Mouse (Mus musculus) megakaryocyte-erythroid progenitor cell, adult 5-6 weeks (primary cell): ENCODE measurements around the gene Primpol. TPM values are rescaled to one million over a fixed set of nuclear protein-coding genes. Genes with fewer than 3 reads are reported as not detected.

ENCODE experiments used
- ATAC-seq: replicated peaks from 2 replicates; pipeline ENCODE4 v1.8.0; 2016; ENCODE audit warnings: mild to moderate bottlenecking, inconsistent platforms; ENCODE audit not compliant: severe bottlenecking, poor library complexity, low FRiP score, low TSS enrichment
- total RNA-seq, 2 experiments: library from RNA; stranded (forward) in 1 of 2; stranded (reverse) in 1 of 2; fragments of 200-1000, 215-1000 nt in 1 of 2; fragments of >200 nt in 1 of 2; fragmentation: Nextera tagmentation in 1 of 2; gene quantifications; 2 replicates each; pipeline ENCODE4 v1.2.3; 2014 to 2017

Primpol gene
- total RNA-seq, 2 experiments from 2014 or later, result 10.9 to 22.4 TPM

- 0 out of 2 replicates have a peak, but pooled peaks have one; percentile 22 for ATAC-seq
Measured at GRCm38 (mm10) chr8:46568942-46569341, 48.1 kb downstream of the Primpol start.

GRCm38 (mm10) chr8:46567946-46568345 lies 49.1 kb downstream of the Primpol start:
- ATAC-seq, result no peak

DNA sequence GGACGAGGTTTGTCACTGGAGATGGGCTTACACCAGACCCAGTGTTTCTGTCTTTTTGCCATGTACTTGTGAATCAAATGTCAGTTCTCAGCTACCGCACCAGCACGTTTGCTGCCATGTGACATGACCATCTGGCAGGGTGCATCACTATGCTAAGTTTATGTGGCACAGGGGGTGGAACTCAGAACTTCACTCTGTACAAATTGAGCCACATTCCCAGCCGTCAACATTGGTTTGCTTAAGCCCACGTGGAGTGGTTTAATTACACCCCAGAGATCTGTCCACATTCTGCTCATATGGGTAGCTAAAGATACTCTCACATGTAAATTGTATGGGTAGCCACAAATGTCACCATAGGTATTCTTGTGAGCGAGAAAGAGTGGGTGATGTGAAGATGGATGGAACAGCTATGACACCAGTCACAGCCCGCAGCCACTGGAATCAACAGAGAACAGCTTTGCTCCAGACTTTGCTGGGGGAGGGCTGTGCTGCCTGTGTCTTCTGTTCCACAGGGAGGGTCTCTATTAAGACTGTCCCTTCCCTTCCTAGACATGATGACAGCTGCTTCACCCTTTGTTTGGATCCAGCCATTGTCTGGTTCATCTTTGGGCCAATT lies 50.0 kb downstream of the Primpol start:
- no peak for ATAC-seq

DNA sequence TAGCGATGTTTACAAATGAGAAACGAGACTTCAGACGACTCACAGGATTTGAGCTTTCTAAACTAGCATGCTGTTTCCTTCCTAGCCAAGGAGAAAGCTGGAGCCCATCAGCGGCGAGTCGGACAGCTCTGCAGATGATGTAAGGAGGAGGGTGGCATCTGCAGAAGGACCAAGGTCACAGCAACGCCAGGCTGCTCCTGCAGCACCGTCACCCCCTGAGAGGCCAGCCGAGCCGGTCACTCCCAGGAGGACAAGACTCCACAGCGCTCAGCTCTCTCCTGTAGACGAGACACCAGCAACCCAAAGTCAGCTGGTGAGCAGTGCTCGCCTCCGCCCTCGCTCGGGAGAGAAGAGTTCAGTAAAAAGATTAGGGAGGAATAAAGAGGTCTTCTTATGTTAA lies 54.7 kb downstream of the Primpol start:
- no peak for ATAC-seq

DNA sequence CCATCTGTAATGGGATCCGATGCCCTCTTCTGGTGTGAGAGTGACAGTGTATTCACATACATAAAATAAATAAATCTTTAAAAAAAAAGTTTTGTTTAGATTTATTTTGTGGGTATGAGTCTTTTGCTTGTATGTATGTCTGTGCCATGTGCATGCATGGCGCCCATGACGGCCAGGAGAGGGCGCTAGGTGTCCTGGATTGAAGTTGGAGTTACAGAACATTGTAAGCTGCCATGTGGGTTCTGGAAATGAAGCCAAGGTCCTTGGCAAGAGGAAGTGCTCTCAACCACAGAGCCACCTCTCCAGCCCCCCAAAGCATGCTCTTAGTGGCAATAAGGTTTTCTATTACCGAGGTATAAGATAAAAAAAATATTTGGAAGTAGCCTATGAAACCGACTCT lies 57.6 kb downstream of the Primpol start:
- peak; percentile 90 for ATAC-seq

GRCm38 (mm10) chr8:46552441-46552765 lies 64.6 kb downstream of the Primpol start:
- ATAC-seq, result 0 out of 2 replicates have a peak, but pooled peaks have one; percentile 16

- ATAC-seq, result peak; percentile 85
Measured at GRCm38 (mm10) chr8:46551615-46552440, 65.2 kb downstream of the Primpol start, which contains the start of gene Cenpu. Cenpu (plus strand) TSS chr8:46552028.

DNA sequence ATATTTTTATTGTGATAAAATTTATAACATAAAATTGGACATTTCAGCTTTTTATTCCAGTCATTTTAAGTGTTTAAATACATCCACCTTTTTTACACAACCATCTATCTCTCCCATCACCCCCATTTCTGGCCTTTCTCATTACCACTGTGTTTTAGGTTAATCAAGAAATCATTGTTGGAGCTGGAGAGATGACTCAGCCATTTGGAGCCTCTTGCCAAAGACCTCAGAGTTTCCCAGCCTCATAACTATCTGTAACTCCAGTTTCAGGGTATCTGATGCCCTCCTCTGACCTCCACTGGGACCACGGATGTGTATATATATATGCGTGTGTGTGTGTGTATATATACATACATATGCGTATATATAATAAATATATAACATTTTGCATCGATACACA lies 66.0 kb downstream of the Primpol start:
- ATAC-seq, result peak; percentile 35

DNA sequence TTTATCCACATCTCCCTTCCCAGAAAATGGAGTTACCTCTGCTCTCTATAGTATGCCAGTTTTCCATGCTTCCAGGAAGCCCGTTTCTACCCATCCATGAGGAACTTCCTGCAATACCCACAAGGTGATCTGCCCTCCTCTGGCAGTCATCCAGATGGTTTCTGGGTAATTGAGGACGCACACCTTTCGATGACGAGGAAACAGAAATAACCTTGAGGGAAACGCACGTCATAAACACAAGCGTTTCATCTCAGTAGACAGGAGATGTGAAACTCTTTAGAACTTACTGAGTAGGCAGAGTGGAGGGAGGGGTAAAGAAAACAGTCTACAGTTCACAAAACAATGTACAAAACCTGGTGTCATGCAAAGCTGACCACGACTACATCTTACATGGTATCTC lies 67.0 kb downstream of the Primpol start:
- ATAC-seq, result no peak

- peak; percentile 25 for ATAC-seq
Measured at GRCm38 (mm10) chr8:46547245-46547644, 69.8 kb downstream of the Primpol start.

DNA sequence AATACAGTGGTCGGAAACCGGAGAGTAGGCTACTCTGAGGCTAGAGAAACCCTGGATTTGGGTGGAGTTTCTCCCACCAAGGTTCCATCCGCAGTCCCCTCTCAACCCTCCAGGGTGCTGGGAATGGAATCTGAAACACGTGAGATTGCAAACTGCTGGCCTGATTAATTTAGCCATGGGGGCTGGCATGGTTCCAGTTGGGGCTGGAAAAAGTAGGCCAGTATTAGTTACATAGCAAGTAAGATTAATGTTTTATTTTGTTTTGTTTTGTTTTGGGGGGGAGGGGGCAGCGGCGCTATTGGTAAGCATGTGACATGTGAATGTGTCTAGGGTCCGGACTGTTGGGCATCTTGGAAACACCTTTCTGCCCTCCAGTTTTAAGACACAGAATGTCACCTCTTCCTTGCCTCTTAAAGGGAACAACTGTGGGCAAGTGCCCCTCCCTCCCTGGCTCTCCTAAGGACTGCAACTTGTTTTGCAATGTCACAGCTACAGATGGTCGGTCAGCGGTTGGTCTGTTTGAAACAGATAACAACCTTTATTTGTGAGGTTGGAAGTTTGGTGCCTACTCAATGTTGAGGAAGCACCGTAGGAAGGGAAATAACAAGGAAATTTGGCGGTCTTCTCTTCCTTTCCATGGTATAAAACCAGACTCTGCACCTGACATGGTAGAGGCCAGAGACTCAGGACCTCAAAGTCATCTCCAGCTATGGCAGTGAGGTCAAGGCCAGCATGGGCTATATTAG lies 70.4 kb downstream of the Primpol start:
- ATAC-seq, result peak; percentile 77

- ATAC-seq, result no peak
Measured at GRCm38 (mm10) chr8:46545854-46546253, 71.2 kb downstream of the Primpol start.

- ATAC-seq, result no peak
Measured at GRCm38 (mm10) chr8:46543662-46544061, 73.3 kb downstream of the Primpol start.

- no peak for ATAC-seq
Measured at GRCm38 (mm10) chr8:46543191-46543590, 73.8 kb downstream of the Primpol start.

DNA sequence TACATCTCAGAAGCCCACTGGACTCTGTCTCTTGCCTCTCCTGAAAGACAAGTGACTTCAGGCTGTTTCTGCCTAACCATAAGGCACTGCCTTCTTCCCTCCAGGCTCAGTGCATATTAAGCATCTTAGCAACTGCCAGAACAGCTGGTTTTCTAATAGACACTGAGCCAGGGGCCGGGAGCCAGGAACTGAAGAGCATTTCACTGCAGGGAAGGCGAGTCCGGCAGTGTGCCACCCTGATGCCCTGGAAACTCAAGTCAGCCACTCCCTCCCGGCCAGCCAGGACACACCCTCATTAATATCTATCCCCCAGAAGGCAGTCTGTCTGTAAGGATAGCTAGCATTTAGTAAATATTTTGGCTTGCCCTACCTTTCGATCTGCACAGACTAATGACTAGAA lies 77.3 kb downstream of the Primpol start:
- ATAC-seq, result peak; percentile 95

DNA sequence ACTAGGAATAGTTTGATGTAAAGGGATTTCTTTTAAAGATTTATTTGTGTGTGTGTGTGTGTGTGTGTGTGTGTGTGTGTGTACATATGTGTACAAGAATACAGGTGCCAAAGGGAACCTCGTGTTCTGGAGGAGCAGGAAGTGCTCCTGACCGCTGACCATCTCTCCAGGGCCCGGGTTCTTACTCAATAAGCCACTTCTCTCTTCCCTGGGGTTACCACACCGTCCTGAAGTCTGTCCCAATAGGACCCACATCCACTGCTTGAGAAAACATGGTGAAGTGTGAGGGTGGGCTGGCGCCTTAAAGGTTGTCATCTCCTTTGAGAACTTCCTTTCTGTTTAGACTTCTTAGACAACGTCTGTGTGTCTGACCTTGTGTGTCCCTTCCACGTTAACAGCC lies 83.1 kb downstream of the Primpol start:
- no peak for ATAC-seq

DNA sequence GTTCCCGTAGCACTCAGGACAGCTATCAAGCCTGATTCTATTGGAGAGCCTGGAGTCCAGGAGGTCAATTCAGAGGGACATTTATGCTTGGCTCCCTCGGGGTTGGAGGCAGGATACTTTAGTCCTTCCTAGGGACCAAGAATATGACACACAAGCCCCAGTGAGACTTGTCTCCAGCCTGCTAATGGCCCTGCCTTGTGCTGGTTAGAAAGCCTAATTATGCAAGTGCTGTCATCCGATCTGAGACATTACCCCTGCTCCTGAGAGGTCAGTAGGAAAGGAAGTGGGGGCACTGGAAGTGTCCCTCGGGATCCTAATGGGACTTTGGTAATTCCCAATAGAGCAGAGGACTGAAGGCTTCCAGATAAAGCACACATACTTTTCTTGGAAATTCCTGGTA lies 86.5 kb downstream of the Primpol start:
- ATAC-seq, result no peak

DNA sequence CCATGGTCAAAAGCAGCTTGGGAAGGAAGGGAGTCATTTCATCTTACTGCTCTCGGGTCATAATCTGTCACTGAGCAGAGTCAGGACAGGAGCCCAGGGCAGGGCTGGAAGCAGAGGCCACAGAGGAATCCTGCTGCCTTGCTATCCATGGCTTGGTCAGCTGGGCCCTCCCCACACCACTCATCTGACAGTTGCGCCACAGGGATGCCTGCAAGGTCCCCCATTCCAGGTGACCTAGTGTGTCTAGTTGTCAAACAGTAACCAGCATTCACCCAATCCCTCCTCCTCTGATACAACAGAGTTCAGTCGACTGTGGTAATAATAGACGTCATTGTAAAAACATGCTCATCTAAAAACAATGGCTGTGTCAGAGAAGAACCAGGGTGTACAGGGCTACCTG lies 87.5 kb downstream of the Primpol start:
- ATAC-seq, result no peak

DNA sequence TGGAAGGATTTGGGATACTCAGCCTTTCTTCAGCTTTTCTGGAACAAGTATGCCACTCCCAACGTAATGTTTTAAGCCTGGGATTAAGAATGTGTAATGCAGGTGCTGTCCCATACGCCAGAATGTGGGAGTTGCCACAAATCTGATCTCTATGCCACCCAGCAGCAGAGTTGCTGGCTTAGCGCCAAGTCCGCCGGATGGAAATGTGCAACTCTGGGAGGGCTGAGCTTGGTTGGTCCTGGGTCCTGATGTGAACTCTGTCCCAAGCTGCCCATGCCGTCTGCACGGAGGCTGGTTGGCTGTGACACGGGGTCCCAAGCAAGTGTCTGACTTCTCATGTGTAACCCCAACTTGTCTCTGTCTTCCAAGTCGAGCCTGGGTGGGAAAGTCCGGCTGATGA lies 90.2 kb downstream of the Primpol start:
- 0 out of 2 replicates have a peak, but pooled peaks have one; percentile 33 for ATAC-seq

- no peak for ATAC-seq
Measured at GRCm38 (mm10) chr8:46526098-46526497, 90.9 kb downstream of the Primpol start.
